Mouse (Mus musculus): ENCODE data around the gene Hrg.
A peak's percentile ranks its signal among the peaks of the same experiment; 100 is the strongest.
"Not testable (repeated sequence)": the region's sequence is repeated elsewhere in the genome, so short reads cannot be mapped to it uniquely, and the experiment has no call there.

The Hrg gene

DNA sequence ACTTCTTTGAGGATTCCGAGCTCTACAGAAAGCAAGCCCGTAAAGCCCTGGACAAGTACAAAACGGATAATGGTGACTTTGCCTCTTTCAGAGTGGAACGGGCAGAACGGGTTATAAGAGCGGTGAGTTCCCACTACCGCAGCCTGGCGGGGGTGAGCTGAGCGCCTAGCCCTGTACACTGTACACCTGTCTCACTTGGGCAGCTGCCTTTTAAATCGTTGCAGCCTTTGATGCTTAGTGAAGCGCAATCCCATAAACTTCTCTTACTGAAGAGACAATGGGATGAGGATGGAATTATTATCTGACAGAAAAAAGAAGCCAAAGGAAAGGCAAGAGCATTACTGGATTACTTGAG lies 5.2 kb downstream of the Hrg start:
- DNase-seq (ENCODE audit: low read depth, low spot score), result no peak

GRCm38 (mm10) chr16:22961073-22961472 lies 10.2 kb downstream of the Hrg start:
- no peak for DNase-seq (ENCODE audit: low read depth, low spot score)

DNA sequence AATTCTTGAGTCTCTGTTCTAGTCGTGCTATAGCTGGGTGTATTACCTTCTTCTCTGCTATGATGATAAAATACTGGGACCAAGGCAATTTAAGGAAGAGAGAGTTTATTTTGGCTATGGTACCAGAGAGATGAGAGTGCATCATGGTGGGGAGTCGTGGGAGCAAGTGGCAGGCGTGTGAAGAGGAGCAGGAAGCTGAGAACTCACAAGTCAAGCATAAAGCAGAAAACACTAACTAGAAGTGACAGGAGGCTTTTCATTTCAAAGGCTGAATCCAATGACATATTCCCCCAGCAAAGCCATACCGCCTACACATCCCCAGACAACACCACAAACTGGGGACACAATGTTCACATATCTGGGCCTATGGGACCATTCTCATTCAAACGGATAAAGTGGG lies 11.4 kb downstream of the Hrg start:
- DNase-seq (ENCODE audit: low read depth, low spot score), result no peak

GRCm38 (mm10) chr16:22963293-22963692 lies 12.4 kb downstream of the Hrg start:
- no peak for DNase-seq (ENCODE audit: low read depth, low spot score)

DNA sequence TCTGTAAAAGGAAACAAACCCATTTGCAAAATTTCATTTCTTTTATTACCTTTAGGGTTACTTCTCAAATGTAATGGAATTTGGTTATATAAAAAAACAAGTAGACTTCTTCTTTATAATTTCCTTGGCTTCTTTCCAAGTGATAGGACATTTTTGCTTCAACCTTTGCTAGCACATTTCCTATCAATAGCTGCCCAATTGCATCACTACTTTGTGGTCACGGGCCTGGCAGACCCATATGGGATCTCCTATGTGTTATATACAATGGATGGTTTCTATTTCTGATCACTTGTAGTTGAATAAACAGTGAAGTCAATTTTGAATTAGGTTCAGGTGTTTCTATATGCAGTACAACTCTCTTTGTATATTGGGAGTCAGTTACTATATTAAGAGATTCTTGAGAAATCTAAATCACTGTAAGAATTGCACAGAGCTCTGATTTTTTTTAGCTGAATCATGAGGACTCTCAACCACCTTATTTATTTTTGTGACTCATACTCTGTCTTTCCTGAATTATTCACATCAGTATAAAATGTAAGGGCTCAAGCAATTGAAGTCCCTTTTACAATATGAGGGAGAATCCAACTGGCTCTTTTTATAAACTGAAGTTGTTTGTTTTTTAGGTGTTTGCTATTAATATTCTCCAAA lies 16.6 kb downstream of the Hrg start:
- peak; percentile 47 for DNase-seq (ENCODE audit: low read depth, low spot score)

DNA sequence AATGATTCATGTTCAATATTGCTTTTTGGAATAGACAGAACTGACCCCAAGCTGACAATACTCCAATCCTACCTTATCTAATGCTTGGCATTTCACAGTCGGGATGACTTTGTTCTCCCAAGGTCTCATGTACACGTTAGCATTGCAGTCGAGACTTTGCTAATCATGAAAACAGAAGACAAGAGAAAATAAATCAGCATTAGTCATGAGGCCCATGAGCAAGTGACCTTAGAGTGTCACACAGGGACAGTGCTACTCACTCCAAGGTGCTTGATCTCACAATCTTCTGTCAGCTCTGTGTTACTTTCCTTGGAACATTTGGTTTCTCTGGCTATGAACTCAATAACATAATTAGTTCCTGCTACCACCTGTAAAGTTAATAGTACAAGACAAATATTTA lies 46.1 kb downstream of the Hrg start:
- DNase-seq (ENCODE audit: low read depth, low spot score), result not testable (repeated sequence)
